Mouse (Mus musculus) small intestine, adult 2 months (tissue): Measurements from ENCODE around the gene Emx1.

Experiments
- CTCF ChIP-seq: fragments of 200-500 bp; IDR thresholded peaks from 2 replicates; pipeline ENCODE4 v1.5.1; 2012; ENCODE audit warnings: low read depth, mild to moderate bottlenecking, control low read depth, inconsistent platforms, low read length, moderate library complexity, mixed read lengths; ENCODE audit not compliant: insufficient replicate concordance, insufficient read length; ENCODE audit errors: extremely low read depth
- POLR2A ChIP-seq: fragments of 200-500 bp; IDR thresholded peaks from 2 replicates; pipeline ENCODE4 v1.6.1; 2012; ENCODE audit warnings: low read depth, mild to moderate bottlenecking, control low read depth, inconsistent platforms, low read length, moderate library complexity

GRCm38 (mm10) chr6:85179569-85179968, 7.7 kb upstream of the Emx1 start:
- no peak for TF ChIP-seq POLR2A
- no peak for TF ChIP-seq CTCF
